Mouse (Mus musculus) testis, adult 2 months (tissue): ENCODE measurements at regions not wholly inside any gene's neighbourhood (a gene's known extent, or its start where the extent isn't known, plus 50 kb on each side); places are given as distances from the start of the nearest gene placed in this dataset.

Experiments
- CTCF ChIP-seq: fragments of 200-500 bp; IDR thresholded peaks from 2 replicates; pipeline ENCODE4 v1.5.1; 2012; ENCODE audit warnings: low read depth, mild to moderate bottlenecking, inconsistent platforms, low read length, moderate library complexity; ENCODE audit not compliant: control insufficient read depth, insufficient read depth, insufficient replicate concordance
- POLR2A ChIP-seq: fragments of 200-500 bp; IDR thresholded peaks from 2 replicates; pipeline ENCODE4 v1.6.1; 2012; ENCODE audit warnings: low read depth, mild to moderate bottlenecking, inconsistent platforms, low read length, moderate library complexity; ENCODE audit not compliant: control insufficient read depth

- TF ChIP-seq CTCF (no peak), POLR2A (no peak)
Measured at GRCm38 (mm10) chr10:6590211-6590610, 168.1 kb upstream of the Oprm1 start.
